Mouse (Mus musculus) heart, postnatal 36 days (tissue): ENCODE measurements at regions not wholly inside any gene's neighbourhood (a gene's known extent, or its start where the extent isn't known, plus 50 kb on each side); places are given as distances from the start of the nearest gene placed in this dataset.

Source experiments
- DNase-seq, 2 experiments: peaks; one replicate each; pipeline ENCODE4 v3.0.0; 2021 to 2022
- intact Hi-C: fragments of 180-260 bp; cut with DNase I; formaldehyde crosslinking; loops from one replicate; pipeline ENCODE4 v1.15.1; 2025

DNA sequence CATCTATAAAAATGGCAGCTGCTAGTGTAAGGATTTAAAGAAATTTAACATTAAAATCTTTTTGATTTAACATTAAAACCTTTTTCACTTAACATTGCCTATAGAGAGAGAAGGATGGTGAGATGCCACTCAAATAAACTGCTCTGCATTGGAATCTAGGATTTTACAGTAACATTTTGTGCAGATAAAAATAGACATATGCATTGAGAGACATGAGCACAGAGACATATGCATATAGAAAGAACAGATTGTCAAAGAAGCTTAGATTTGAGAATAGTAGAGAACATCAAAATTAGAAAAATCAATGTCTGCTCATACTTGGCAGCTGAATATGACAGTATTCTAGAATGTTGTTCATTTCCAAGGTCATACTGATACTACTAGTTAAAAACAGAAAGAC lies 220.2 kb downstream of the Arap2 start:
- no peak for DNase-seq
- intact Hi-C loops: no loop called here

DNA sequence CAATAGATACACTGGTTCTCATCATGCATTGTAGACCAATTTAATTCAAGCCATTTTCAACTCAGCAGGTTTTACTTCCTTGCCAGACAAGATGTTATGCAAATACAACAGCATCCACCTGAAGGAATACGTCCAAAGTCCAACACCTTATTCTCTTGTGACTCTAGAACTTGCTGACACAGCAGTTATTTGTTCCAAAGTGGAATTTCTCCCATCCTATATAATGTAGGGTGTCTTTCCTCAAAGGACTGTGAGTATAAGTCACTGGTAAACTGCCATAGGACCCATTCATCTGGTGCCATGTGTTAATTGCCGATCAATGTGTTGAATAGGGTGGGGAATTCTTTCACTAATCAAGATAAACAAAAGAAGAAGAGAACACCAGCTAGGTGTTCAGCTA lies 226.7 kb downstream of the Arap2 start:
- intact Hi-C loops: no loop called here
- no peak for DNase-seq

DNA sequence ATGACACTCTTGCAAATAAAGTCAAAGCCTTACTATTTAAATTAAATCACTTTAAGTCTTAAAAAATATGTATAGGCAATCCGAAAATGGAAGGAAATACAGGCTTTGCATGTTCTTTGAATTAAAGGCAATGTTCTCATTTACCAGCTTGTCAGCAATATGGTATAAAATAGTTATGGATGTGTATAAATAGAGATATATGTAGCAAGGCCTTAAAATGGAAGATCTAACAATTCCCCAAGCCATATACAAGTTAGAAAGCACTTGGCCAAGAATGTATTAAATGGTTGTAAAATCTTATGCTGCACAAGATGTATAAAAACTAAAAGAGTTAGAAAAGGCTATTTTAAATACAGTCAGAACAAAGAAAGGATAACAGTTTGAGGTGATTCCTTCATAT lies 254.1 kb downstream of the Arap2 start:
- DNase-seq: no peak
- intact Hi-C loops: no loop called here

DNA sequence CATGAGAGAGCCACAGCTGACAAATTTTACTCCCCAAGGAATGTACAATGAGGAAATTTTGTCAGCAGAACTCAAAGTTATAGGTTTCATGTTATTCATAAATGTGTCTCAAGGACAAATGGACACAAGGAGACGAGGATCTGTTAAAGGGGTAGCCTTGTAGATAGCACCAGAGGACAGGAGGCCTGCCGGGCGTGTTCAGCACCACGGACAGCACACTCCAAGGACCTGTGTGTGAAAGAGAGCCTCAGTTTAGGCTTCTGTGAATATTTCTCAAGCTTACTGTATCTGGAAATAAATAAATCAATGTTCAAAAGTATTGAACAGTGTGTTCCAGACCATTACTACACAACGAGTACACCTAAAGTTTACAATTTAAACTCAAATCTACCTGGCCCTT lies 282.4 kb downstream of the Arap2 start:
- intact Hi-C loops: no loop called here
- DNase-seq: peak in 1 of 2 experiments; percentile 2

DNA sequence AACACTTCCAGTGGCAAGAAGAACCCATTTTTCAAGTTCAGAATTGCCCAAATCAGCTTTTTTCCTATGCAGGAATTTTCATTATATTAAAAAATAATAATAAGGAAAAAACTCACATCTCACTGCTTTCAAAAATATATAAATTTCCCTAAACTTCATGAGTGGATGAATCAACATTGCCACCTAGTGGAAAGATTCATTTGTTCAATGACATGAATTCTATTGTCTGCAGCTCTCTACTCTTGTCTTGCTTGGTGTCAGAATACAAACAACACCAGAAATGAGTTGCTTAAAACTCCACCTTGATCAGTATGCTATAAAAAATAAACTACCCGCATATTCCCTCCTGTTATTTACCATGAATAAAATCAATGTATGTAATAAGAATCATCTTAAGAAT lies 285.0 kb downstream of the Arap2 start:
- no peak for DNase-seq
- intact Hi-C loops: no loop called here

DNA sequence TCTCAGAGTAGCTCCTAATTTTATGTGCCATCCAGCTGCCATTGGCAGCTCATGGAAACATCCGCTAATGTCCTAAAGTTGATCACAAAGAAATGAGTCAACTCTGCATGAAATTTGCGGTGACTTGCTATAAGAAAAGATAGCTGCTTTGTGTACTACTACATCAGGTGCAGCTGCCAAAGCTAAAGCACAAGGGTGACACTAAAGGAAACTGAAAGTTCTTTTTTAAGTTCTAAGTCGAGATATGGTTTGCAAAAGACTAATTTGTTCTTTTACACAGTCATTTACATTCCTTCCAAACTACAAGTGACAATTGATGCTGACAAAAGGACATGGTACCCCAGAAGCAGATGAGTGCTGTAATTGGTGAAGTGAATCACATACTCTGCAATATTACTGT lies 292.5 kb downstream of the Arap2 start:
- intact Hi-C loops: no loop called here
- DNase-seq: no peak

DNA sequence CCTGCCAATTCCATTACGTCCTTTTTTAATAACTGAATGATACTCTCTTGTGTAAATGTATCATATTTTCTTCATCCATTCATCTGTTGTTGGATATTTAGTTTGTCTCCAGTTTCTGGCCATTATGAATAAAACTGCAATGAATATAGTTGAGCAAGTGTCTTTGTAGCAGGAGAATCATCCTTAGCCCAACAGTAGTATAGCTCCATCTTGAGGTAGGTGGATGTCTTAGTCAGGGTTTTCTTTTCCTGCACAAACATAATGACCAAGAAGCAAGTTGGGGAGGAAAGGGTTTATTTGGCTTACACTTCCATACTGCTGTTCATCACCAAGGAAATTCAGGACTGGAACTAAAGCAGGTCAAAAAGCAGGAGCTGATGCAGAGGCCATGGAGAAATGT lies 299.2 kb downstream of the Arap2 start:
- intact Hi-C loops: no loop called here
- no peak for DNase-seq

DNA sequence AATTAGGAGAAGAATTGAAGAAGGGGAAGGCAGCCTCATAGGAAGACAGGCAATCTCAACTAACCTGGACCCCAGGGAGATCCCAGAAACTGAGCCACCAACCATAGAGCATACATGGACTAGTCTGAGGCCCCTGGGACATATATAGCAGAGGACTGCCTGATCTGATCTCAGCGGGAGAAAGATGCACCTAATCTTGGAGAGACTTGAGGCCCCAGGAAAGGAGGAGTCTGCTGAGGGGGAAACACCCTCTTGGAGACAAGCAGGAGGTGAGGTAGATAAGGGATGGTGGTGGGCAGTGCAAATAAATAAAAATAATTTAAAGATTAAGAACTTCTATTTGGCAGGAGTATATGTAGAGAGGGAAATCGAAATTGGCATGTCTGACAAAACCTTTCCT lies 303.4 kb downstream of the Arap2 start:
- intact Hi-C loops: no loop called here
- DNase-seq: no peak
